Mouse (Mus musculus) liver, embryonic 14.5 days (tissue): ENCODE data around the gene 4933424G06Rik.

Experiments
- CTCF ChIP-seq: IDR thresholded peaks from 2 replicates; pipeline ENCODE4 v1.5.1; 2016; ENCODE audit warnings: antibody characterized with exemption, low read depth, control low read depth
- EP300 ChIP-seq: IDR thresholded peaks from 2 replicates; pipeline ENCODE4 v1.6.1; 2016; ENCODE audit warnings: antibody characterized with exemption, low read depth

GRCm38 (mm10) chr1:36789416-36789815, 79.5 kb downstream of the 4933424G06Rik start:
- TF ChIP-seq CTCF (no peak), EP300 (no peak)
